Mouse (Mus musculus) megakaryocyte, embryonic 14.5 days (primary cell): ENCODE data around the gene Kcnab3.

Source experiments
- FLI1 ChIP-seq: IDR thresholded peaks from 2 replicates; pipeline ENCODE4 v1.6.1; 2012; ENCODE audit warnings: low read length, inconsistent platforms, mixed read lengths
- GATA1 ChIP-seq: IDR thresholded peaks from 3 replicates; pipeline ENCODE4 v1.6.1; 2012; ENCODE audit warnings: mixed read lengths, low read length, inconsistent platforms, borderline replicate concordance

DNA sequence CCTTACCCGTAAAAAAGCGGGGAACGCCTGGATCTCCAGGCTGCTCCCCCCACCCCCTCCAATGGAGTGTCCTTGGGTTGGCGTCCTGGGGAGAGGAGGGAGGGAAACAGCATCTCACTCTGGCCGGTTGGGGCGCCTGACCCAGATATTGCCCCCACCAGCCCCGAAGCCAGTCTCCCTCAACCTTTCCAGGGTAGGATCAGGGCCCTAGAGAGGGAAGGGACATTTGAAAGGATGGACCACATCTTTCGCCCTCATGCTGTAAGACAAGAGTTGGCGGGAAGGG, 1.0 kb downstream of the Kcnab3 start:
- TF ChIP-seq GATA1, result no peak
- TF ChIP-seq FLI1, result no peak
